Mouse (Mus musculus) megakaryocyte, adult 5-6 weeks (primary cell): ENCODE data around the gene Fam98c. TPM values are rescaled to one million over a fixed set of nuclear protein-coding genes. Genes with fewer than 3 reads are reported as not detected.
"Not testable (repeated sequence)": the region's sequence is repeated elsewhere in the genome, so short reads cannot be mapped to it uniquely, and the experiment has no call there.

Experiments
- ATAC-seq: 2 replicates; pipeline ENCODE4 v1.8.0; 2016; ENCODE audit warnings: mild to moderate bottlenecking, inconsistent platforms; ENCODE audit not compliant: poor library complexity, severe bottlenecking
- total RNA-seq, 2 experiments: library from RNA; stranded (forward) in 1 of 2; stranded (reverse) in 1 of 2; fragments of 153-499, 151-499 nt in 1 of 2; fragments of 221-1000, 200-1000 nt in 1 of 2; gene quantifications; 2 replicates each; pipeline versions ENCODE4 v1.2.3 to v1.2.4; 2015 to 2017

Gene Fam98c
- 26.5 and 26.7 TPM in 2 replicates for total RNA-seq (2015)
- 24.0 and 24.2 TPM in 2 replicates for total RNA-seq (2017)

GRCm38 (mm10) chr7:29155838-29156782 lies at the start of gene Fam98c:
TSS of gene Fam98c (minus strand) at chr7:29156234.
- peak; percentile 89 for ATAC-seq

DNA sequence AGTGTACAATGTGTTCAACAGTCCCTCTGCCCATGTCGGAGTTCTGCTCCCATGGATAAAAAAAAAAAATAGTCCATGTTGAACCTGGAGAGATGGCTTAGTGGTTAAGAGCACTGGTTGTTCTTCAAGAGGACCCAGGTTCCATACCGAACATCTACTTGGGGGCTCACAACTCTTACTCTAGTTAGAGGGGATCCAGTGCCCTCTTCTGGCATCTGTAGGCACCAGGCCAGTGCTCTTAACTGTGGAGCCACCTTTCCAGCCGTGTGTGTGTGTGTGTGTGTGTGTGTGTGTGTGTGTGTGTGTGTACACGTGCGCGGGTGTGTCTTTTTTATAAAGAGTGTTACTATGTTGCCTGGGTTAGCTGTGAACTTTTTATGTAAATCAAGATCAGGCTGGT lies 46.5 kb upstream of the Fam98c start:
- ATAC-seq: no peak

- ATAC-seq: not testable (repeated sequence)
Measured at GRCm38 (mm10) chr7:29194230-29194629, 38.2 kb upstream of the Fam98c start.

GRCm38 (mm10) chr7:29181323-29181722 lies 25.3 kb upstream of the Fam98c start:
- ATAC-seq: not testable (repeated sequence)

DNA sequence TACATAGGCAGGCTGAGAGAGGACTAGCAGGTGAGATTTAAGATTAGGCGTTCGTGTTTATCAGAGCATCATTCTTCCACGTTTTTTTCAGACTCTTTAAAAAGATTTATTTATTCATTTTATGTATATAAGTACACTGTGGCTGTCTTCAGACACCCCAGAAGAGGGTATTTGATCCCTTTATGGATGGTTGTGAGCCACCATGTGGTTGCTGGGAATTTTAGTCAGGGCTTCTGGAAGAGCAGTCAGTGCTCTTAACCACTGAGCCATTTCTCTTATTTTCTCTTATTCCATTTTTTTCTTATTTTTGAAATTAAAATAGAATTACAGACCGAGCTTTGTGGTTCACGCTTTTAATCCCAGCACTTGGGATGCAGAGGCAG lies 24.8 kb upstream of the Fam98c start:
- no peak for ATAC-seq

DNA sequence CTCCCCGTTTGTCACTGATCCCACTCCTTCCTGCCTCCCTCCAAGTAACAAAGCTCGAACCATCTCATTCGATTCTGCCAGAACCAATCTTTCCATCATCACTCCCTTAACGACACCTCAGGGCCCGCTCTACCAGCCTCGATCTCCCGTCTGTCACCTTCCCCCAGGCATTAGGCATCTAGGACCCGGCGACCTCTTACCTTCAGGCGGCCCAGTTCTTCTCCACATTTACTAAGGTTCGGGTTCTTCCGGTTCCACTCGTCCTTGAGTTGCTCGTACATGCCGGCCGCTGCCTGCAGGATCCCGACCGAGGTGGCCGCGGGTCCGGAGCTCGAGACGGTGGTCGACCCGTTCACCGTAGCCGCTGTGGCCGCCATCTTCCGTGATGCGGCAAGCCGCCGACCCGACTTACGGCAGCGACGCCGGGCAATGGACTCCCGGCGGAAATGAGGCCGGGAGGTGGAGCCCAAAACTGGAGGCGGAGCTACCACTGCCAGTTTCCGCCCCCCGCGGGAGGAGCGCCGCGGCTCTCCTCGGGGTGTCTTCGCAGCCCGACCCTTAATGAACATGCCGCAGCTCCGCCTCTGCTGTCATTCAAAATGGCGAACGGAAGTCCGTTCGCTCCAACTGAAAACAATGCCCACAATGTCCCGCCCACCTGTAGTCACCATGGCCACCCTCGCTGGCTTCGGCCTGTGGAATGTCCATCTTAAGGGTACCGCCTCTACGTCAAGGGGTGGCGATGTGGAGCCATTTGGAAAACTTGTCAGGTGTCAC lies 24.2 kb upstream of the Fam98c start, which contains the start of gene Psmd8:
Psmd8 (minus strand) TSS at position 625 of the 777 bp plus-strand sequence.
- peak; percentile 97 for ATAC-seq

GRCm38 (mm10) chr7:29179323-29179722 lies 23.3 kb upstream of the Fam98c start:
- ATAC-seq: peak; percentile 23; the same call in 1 of the 2 replicates

DNA sequence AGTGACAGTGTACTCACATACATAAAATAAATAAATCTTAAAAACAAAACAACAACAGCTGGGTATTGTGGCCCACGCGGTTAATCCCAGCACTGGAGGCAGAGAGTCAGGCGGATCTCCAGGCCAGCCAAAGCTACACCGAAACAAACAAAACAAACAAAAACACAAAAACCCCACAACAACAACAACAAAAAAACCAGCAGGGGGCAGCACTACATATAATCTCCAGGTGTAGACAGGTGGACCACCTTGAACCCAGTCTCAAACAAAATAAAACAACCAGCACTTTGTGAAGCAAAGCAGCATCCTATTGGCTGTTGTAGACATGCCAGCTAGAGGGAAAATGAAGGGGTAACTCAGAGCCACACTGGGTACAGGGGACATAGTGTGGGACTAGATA lies 22.1 kb upstream of the Fam98c start:
- no peak for ATAC-seq

- ATAC-seq: no peak
Measured at GRCm38 (mm10) chr7:29172390-29173016, 16.5 kb upstream of the Fam98c start.

DNA sequence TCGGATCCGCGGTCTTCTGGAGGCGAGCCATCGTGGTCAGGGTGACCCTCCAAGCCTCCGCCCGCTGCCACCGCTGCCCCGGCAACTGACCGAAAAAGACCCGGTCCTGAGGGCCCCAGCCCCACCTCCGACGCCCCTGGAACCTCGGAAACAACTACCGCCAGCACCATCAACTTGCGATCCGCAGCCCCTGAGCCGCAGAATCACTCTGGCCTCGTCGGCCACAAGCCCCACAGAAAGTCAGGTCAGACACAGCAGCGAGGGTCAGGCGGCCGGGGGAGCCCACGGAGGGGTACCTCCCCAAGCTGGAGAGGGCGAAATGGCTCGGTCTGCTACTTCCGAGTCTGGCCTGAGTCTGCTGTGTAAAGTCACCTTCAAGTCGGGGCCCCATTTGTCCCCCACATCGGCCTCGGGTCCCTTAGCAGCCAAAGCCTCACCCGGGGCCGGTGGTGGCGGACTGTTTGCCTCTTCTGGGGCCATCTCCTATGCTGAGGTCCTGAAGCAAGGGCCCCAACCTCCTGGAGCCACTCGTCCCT lies 15.6 kb upstream of the Fam98c start:
- ATAC-seq: no peak

GRCm38 (mm10) chr7:29170755-29171561 lies 14.9 kb upstream of the Fam98c start:
- peak; percentile 71 for ATAC-seq

DNA sequence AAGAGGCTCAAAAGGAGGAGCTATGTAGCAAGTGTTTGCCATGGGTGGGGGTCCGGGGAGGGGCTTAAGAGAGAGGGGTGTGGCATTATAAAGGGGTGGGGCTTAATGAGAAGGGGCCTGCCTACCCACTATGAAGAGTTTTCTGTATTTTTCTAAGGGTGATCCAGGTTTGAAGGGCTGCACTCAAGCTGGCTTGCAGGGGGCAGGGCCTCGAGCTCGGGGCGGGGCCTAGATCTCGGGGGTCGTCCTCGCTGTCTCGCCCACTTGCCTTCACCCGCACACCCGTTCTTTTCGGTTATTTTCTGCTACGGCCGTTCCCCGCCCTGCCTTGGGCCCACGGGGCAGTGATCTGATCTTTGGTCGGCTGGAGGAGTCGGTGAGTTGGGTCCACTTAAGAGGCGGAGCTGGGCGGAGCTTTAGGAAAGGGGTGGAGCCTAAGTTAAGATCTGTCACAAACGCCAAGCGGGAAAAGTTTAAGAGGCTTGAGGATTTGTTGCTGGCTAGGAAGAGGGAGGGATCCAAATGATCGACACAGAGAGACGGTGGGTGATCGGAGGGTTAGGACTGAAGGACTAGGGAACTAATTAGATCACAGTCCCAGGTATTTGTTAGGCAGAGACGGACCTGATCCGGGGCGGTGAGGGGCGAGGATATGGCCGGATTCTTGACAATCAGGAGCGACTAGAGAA lies 14.2 kb upstream of the Fam98c start, which contains the start of the genes Ggn and Spred3:
Ggn (plus strand) TSS at position 145 of the 689 bp plus-strand sequence.
Spred3 (minus strand) TSS at position 346 of the 689 bp plus-strand sequence.
- ATAC-seq: peak; percentile 70

- ATAC-seq: 0 out of 2 replicates have a peak, but pooled peaks have one; percentile 28
Measured at GRCm38 (mm10) chr7:29169231-29170065, 13.4 kb upstream of the Fam98c start.

GRCm38 (mm10) chr7:29168791-29169230 lies 12.8 kb upstream of the Fam98c start:
- ATAC-seq: no peak

DNA sequence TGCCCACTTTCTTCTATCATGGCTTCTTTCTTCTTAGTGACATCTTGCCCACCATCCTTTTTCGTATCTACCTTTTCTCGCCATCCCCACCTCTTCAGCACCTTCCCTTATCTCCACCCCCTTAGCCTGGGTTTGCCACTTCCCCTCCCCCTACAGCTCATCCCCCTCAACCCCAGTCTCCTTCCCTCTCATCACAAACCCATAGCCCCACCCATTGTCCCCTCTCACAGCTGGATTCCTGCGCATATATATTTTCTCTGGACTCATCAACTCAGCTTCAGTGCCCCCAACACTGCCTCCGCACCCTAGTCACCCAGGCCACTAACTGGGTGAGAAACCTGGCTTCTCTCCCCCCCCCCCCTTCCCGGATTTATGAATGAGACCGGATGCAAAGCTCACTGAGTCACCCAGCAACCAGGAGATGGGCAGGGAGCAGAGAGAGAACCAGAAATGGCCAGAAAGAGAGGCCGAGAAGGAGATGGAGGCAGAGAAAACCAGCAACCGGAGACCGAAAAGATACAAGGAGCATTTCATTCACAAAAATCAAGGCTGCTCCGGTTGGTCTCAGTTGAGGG lies 12.2 kb upstream of the Fam98c start:
- no peak for ATAC-seq

DNA sequence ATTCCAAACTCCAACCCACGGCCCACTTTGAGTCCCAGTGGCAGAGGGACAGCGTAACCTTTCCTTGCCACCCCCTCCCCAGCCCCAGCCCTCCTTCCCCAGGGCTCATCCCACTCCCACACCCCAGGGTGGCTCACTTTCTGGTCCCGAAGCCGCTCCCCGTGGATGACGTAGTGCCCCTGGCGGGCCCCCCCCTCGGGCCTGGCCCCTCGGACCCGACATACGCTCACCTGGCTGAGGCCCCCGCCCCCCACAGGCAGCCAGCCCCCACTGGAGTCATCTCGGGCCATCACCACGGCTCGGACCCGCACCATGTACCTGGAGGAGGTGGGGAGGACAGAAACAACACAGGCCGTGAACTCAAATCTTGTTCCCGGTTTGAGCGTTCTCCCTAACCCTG lies 11.6 kb upstream of the Fam98c start:
- no peak for ATAC-seq

GRCm38 (mm10) chr7:29162750-29163525 lies 6.9 kb upstream of the Fam98c start:
- ATAC-seq: peak; percentile 69
